ENCODE assay signal across 16 mouse cellular contexts in genomic region chr5:62715436-62715835, GRCm38 (mm10). TPM values are rescaled to one million over a fixed set of nuclear protein-coding genes. Genes with fewer than 3 reads are reported as not detected.
DNase-seq lines count a peak whose midpoint lies in the region; ATAC-seq and TF ChIP-seq lines count a peak whose summit lies in the region.
"Had no signal": no experiment of that assay in that cellular context is flagged by ENCODE, and none has a peak within 500 bp of the region (broad histone marks: within the 10 kb centered on the region; RNA-seq: fewer than 3 reads in every experiment).

No protein-coding gene starts in this region.

- TF ChIP-seq EP300 in heart, postnatal 0 days (IDR thresholded peaks at IDR 0.05; ENCODE audit: low read depth) = no peak

- no peak overlapping the region for H3K9ac ChIP-seq in heart, postnatal 0 days (replicated peaks; ENCODE audit: low read depth, low read length)
- H3K9ac ChIP-seq in kidney, embryonic 16.5 days (replicated peaks; ENCODE audit: low read length) = no peak overlapping the region
- H3K9ac ChIP-seq: embryonic facial prominence, embryonic 12.5 days; hindbrain, embryonic 15.5 days; liver, embryonic 14.5 days; midbrain, embryonic 13.5 days had no signal

- H3K4me1 ChIP-seq in heart, postnatal 0 days (ENCODE audit: control insufficient read depth, insufficient read depth) = no peaks in the 10 kb centered on the region
- no peaks in the 10 kb centered on the region for H3K4me1 ChIP-seq in kidney, embryonic 16.5 days (ENCODE audit: insufficient read depth, low read length)
- H3K4me1 ChIP-seq: embryonic facial prominence, embryonic 12.5 days; hindbrain, embryonic 15.5 days; midbrain, embryonic 13.5 days had no signal

- ATAC-seq in heart, postnatal 0 days (ENCODE audit: insufficient read depth, low read depth) = no peak
- ATAC-seq in hematopoietic stem cell, adult 5-6 weeks (replicated peaks in 1 of 2; ENCODE audit: insufficient read depth in 1 of 2, low FRiP score in 2 of 2, low TSS enrichment in 1 of 2, low read depth in 1 of 2, poor library complexity in 2 of 2, severe bottlenecking in 2 of 2) = peak; percentile 50 to 52; a peak in 3 of 4 replicates
- no peak for ATAC-seq in kidney, embryonic 16.5 days (ENCODE audit: low FRiP score, low TSS enrichment)
- ATAC-seq: midbrain, embryonic 13.5 days had no signal

- peak overlapping the region; percentile 43; the same call in 1 of the 2 replicates for H3K27ac ChIP-seq in heart, postnatal 0 days (ENCODE audit: low read depth)
- H3K27ac ChIP-seq in kidney, embryonic 16.5 days (ENCODE audit: low read length) = no peak overlapping the region
- H3K27ac ChIP-seq: embryonic facial prominence, embryonic 12.5 days; hindbrain, embryonic 15.5 days; liver, embryonic 14.5 days; midbrain, embryonic 13.5 days had no signal

- H3K27me3 ChIP-seq in heart, postnatal 0 days (ENCODE audit: control insufficient read depth, insufficient read depth, low read length) = no peaks in the 10 kb centered on the region
- no peaks in the 10 kb centered on the region for H3K27me3 ChIP-seq in splenic B cell, adult 2 months (ENCODE audit: control insufficient read depth, insufficient read depth, low read length, poor library complexity, severe bottlenecking)
- H3K27me3 ChIP-seq in kidney, embryonic 16.5 days (ENCODE audit: insufficient read depth, low read length) = no peaks in the 10 kb centered on the region
- H3K27me3 ChIP-seq: embryonic facial prominence, embryonic 12.5 days; hindbrain, embryonic 15.5 days; midbrain, embryonic 13.5 days had no signal

- no peak overlapping the region for H3K4me2 ChIP-seq in heart, postnatal 0 days (ENCODE audit: low read depth, low read length)
- no peak overlapping the region for H3K4me2 ChIP-seq in kidney, embryonic 16.5 days (replicated peaks; ENCODE audit: low read depth, low read length)
- H3K4me2 ChIP-seq: embryonic facial prominence, embryonic 12.5 days; hindbrain, embryonic 15.5 days; midbrain, embryonic 13.5 days had no signal

- no peaks in the 10 kb centered on the region for H3K9me3 ChIP-seq in heart, postnatal 0 days (replicated peaks; ENCODE audit: control insufficient read depth, low read length)
- H3K9me3 ChIP-seq in kidney, embryonic 16.5 days (ENCODE audit: low read length) = no peaks in the 10 kb centered on the region
- H3K9me3 ChIP-seq: embryonic facial prominence, embryonic 12.5 days; hindbrain, embryonic 15.5 days; midbrain, embryonic 13.5 days had no signal

- TF ChIP-seq CTCF in heart, postnatal 0 days (IDR thresholded peaks at IDR 0.05; ENCODE audit: low read depth) = no peak

- H3K36me3 ChIP-seq in heart, postnatal 0 days (replicated peaks; ENCODE audit: control insufficient read depth, insufficient read depth, low read length) = no peaks in the 10 kb centered on the region
- no peaks in the 10 kb centered on the region; the same call in none of the 2 replicates for H3K36me3 ChIP-seq in splenic B cell, adult 2 months (ENCODE audit: control insufficient read depth, insufficient read depth, low read length, poor library complexity, severe bottlenecking)
- H3K36me3 ChIP-seq in kidney, embryonic 16.5 days (ENCODE audit: insufficient read depth, low read length) = no peaks in the 10 kb centered on the region
- H3K36me3 ChIP-seq: embryonic facial prominence, embryonic 12.5 days; hindbrain, embryonic 15.5 days; midbrain, embryonic 13.5 days had no signal

- DNase-seq in heart, postnatal 0 days (ENCODE audit: low spot score) = no peak
- DNase-seq in heart, postnatal 4 days = no peak
- peak; percentile 38 for DNase-seq in CD4-positive, CD25-positive, alpha-beta regulatory T cell, adult 2 months (ENCODE audit: low read depth, low spot score)
- DNase-seq in splenic B cell, adult 2 months (ENCODE audit: low read depth, low spot score) = peak; percentile 7
- no peak for DNase-seq in layer of hippocampus, postnatal 10 days (ENCODE audit: low spot score in 2 of 2)
- DNase-seq: cerebellum, postnatal 36 days; gastrocnemius, postnatal 25 days; kidney, adult 8-10 months; right cerebral cortex, postnatal 14 days; thymus, postnatal 14 days had no signal

- no peak overlapping the region for H3K4me3 ChIP-seq in heart, postnatal 0 days (ENCODE audit: low read depth, low read length)
- H3K4me3 ChIP-seq in kidney, embryonic 16.5 days (ENCODE audit: low read length) = no peak overlapping the region
- H3K4me3 ChIP-seq: embryonic facial prominence, embryonic 12.5 days; hindbrain, embryonic 15.5 days; midbrain, embryonic 13.5 days had no signal

- 44% methylated on average over 4 of the region's 4 CpGs for WGBS in heart, postnatal 0 days
- WGBS in kidney, embryonic 16.5 days = 59% methylated on average over 4 of the region's 4 CpGs

RNA-seq across cellular contexts. Expression of gene Arap2, which starts 50.5 kb away (rescaled TPM):
- total RNA-seq in heart, postnatal 0 days (2014; rRNA removed; ENCODE audit: low replicate concordance) = 2.1 and 4.3 TPM in 2 replicates
- 2.2 and 2.7 TPM in 2 replicates for polyA plus RNA-seq in heart, postnatal 0 days (2015; fragmentation: Nextera tagmentation; extraction: Ambion mirVana)
- 1 to 10 TPM; 6.5 to 8.6 TPM for total RNA-seq in heart, postnatal 4 days (2021)
- 34.0 and 36.3 TPM in 2 replicates for total RNA-seq in hematopoietic stem cell, adult 5-6 weeks (2017)
- polyA plus RNA-seq in kidney, embryonic 16.5 days (2015; fragmentation: Nextera tagmentation; extraction: Ambion mirVana) = 2.0 and 2.9 TPM in 2 replicates
- total RNA-seq in layer of hippocampus, postnatal 10 days (2021) = 10 to 100 TPM; 36.4 to 50.9 TPM

Comparison
In these comparisons a context has a peak if more than half of its experiments do, and no peak if none do; other contexts are left out.
1. ATAC-seq: peak in hematopoietic stem cell, adult 5-6 weeks (2 of 2); none in heart, postnatal 0 days (single experiment) and kidney, embryonic 16.5 days (single experiment).
2. DNase-seq: peak in CD4-positive, CD25-positive, alpha-beta regulatory T cell, adult 2 months (single experiment) and splenic B cell, adult 2 months (single experiment); none in heart, postnatal 0 days (single experiment), heart, postnatal 4 days (single experiment) and layer of hippocampus, postnatal 10 days (0 of 2).